Mouse (Mus musculus): ENCODE results near the gene Ankar.

- no peak for TF ChIP-seq CTCF (IDR thresholded peaks at IDR 0.05; ENCODE audit: extremely low read depth, insufficient read depth, low read length)
- no peak for TF ChIP-seq POLR2A (IDR thresholded peaks at IDR 0.05; ENCODE audit: extremely low read depth, insufficient read depth, low read length)
Observed at GRCm38 (mm10) chr1:72696256-72696655, 4.1 kb downstream of the Ankar start.

All from cortical plate, adult 2 months (tissue).